Mouse (Mus musculus): Measurements from ENCODE around the gene Sept5. TPM values are rescaled to one million over a fixed set of nuclear protein-coding genes. Genes with fewer than 3 reads are reported as not detected.

Gene Sept5
- polyA plus RNA-seq (2015; fragmentation: Nextera tagmentation; extraction: Ambion mirVana) = 59.4 and 62.8 TPM in 2 replicates

DNA sequence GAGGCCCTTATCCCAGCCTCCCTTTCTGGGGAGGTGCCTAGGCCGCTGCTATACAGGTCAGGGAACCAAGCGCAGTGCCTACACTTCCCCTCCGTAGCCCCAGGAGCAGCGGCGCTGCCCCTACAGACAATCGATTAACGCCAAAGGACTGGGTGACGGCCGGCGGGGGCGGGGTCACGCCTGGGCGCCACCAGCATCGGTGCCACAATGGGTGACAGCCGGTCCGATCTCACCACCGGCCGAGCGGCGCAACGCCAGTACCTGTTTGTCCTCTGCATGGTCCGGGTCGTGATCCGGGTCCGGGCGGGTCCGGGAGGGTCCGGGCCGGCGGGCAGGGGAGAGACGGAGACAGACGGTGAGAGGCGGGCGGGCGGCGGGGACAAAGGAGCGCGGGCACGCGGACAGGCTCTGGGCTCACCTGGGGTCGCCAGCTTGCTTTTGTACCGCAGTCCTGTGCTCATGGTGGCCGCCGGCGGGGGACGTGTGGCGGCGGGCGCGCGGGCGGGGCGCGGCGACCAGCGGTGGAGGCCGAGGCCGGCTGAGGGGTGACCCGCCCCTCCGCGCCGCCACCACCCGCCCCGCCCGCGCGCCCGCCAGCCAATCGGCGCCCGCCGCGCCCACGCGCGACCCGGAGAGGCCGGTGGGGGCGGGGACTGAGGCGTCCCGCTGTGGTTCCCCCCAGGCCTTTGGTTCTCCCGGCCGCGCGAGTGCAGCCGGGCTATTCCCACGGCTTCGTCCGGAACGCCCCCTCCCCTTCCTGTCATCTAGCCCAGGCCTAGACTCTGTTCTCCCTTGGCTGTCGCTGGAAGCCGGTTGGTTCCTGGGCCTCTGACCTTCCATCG lies at the start of gene Sept5:
Sept5 (minus strand) TSS at position 565 of the 842 bp plus-strand sequence.
- WGBS = under 1% methylated on average over 87 of the region's 93 CpGs

DNA sequence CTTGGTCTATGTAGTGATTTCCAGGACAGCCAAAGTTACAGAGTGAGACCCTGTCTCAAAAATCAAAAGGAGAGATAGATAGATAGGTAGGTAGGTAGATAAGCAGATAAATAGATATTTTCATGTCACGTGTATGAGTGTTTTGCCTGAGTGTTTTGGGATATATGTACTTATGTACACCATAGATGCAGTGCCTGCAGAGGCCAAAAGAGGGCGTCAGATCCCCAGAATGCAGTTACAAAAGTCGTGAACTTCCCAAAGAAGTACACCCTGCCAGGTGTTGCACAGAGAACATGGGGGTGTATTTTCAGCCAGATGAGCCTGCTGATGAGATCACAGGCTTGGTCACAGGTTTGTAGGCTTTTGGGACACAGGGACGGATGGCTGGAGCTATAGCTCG lies 49.4 kb upstream of the Sept5 start:
- Histone ChIP-seq H3K9ac (no peak overlapping the region), H3K27ac (no peak overlapping the region), H3K4me2 (no peak overlapping the region), H3K9me3 (no peaks in the 10 kb centered on the region), H3K4me1 (0 out of 2 replicates have a peak, but pooled peaks cover 3% of the 10 kb centered on the region), H3K27me3 (no peaks in the 10 kb centered on the region), H3K4me3 (no peak overlapping the region), H3K36me3 (no peaks in the 10 kb centered on the region)
- WGBS = 45% methylated on average over 5 of the region's 5 CpGs
- no peak for ATAC-seq (ENCODE audit: insufficient number of reproducible peaks, low FRiP score, low TSS enrichment, low read depth)

More for the DNA sequence above, at the start of gene Sept5:
- H3K4me2 ChIP-seq = peak within 1 kb of the TSS; percentile 77
- H3K27ac ChIP-seq = peak within 1 kb of the TSS; percentile 71
- H3K9ac ChIP-seq = peak within 1 kb of the TSS; percentile 81
- peaks cover 7% of the 10 kb centered on the region for H3K36me3 ChIP-seq
- H3K4me3 ChIP-seq = peak within 1 kb of the TSS; percentile 76
- H3K4me1 ChIP-seq = peaks cover 55% of the 10 kb centered on the region
- peaks cover 15% of the 10 kb centered on the region for H3K27me3 ChIP-seq
- no peaks in the 10 kb centered on the region for H3K9me3 ChIP-seq
- peak; percentile 30; the same call in 1 of the 2 replicates for ATAC-seq (ENCODE audit: insufficient number of reproducible peaks, low FRiP score, low TSS enrichment, low read depth)

DNA sequence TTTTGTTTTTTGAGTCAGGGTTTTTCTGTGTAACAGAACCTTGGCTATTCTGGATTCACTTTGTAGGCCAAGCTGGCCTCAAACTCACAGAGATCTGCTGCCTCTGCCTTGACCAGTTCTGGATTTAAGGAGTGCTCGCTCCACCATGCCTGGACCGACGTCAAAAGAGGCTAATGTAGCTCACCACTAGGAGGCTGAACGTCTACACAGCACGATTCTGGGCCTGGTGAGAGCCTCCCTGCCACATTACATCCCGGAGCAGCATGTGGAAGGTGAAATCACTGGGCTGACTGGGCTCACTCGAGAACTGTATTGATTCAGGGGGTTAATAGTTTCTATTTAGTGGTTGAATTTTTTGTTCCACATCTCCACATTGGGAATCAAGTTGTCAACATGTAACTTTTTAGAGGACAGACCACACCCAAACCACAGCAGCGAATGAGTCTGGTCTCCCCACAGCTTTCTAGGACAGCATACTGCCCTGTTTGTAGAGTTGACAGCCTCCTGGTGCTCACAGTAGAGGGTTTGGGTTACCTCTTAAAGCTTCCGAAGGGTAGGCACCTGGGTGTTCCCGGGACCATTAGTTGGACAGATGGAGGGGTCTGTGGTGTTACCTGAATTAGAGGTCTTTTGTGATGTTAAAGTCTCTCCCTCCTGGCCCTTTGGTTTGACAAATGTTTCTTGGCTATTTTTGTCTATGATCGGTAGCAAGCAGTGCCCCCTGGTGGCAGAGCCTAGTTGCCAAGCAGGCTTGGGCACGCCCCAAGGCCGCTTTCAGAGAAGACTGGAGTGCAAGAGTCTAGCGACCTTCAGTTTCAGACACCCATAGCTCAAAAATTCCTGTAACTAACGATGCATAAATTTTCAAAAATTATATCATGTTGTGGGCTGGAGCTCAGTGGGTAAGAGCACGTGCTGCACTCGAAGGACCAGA lies 48.3 kb upstream of the Sept5 start:
- H3K9me3 ChIP-seq = no peaks in the 10 kb centered on the region
- no peaks in the 10 kb centered on the region for H3K27me3 ChIP-seq
- 0 out of 2 replicates have a peak, but pooled peaks cover 3% of the 10 kb centered on the region for H3K4me1 ChIP-seq
- no peaks in the 10 kb centered on the region for H3K36me3 ChIP-seq
- H3K4me2 ChIP-seq = no peak overlapping the region
- 32% methylated on average over 17 of the region's 17 CpGs for WGBS
- no peak overlapping the region for H3K9ac ChIP-seq
- H3K4me3 ChIP-seq = no peak overlapping the region
- no peak overlapping the region for H3K27ac ChIP-seq
- ATAC-seq (ENCODE audit: insufficient number of reproducible peaks, low FRiP score, low TSS enrichment, low read depth) = no peak

DNA sequence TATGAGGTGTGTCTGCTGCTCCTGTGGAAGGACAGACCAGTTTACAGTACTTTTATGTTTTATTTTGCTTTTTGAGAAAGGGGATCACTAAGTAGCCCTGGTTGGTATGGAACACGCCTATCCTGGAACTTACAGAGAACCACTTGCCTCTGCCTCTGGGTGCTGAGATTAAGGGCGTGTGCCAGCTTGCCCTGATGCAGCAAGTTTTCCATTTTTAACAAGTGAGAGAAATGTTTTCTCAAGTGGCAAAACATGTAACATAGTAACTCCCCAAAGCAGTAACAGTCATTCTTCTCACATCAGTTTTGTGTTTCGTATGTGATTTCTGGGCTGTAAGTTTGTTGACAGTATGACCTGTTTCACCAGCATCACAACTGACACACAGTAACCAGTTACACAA lies 43.3 kb upstream of the Sept5 start:
- no peak overlapping the region for H3K4me3 ChIP-seq
- WGBS = 67% methylated on average over 3 of the region's 3 CpGs

DNA sequence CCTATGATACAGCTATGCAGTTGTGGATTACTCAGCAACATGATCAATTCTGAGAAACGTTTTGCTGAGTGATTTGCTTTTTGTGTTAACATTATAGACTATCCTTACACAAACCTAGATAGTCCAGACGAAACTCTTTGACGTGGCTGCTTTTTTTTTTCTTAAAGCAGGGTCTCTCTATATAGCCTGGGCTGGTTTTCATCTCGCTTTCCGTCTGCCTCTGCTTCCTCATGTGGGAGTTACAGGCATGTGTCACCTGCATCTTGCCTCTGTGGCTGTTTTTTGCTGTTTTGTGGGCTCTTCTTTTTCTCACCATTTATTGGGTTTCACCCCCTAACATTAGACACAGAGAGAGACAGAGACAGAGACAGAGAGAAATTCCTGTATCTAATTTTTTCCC lies 42.3 kb upstream of the Sept5 start:
- Histone ChIP-seq H3K9ac (no peak overlapping the region), H3K4me3 (no peak overlapping the region), H3K4me2 (no peak overlapping the region), H3K9me3 (no peaks in the 10 kb centered on the region), H3K27ac (no peak overlapping the region), H3K36me3 (no peaks in the 10 kb centered on the region), H3K4me1 (no peaks in the 10 kb centered on the region), H3K27me3 (no peaks in the 10 kb centered on the region)
- 57% methylated on average over 5 of the region's 5 CpGs for WGBS
- ATAC-seq (ENCODE audit: insufficient number of reproducible peaks, low FRiP score, low TSS enrichment, low read depth) = no peak

More for the DNA sequence above, 43.3 kb upstream of the Sept5 start:
- Histone ChIP-seq H3K9me3 (no peaks in the 10 kb centered on the region), H3K4me1 (0 out of 2 replicates have a peak, but pooled peaks cover under 1% of the 10 kb centered on the region), H3K9ac (no peak overlapping the region), H3K4me2 (no peak overlapping the region), H3K36me3 (no peaks in the 10 kb centered on the region), H3K27ac (no peak overlapping the region), H3K27me3 (no peaks in the 10 kb centered on the region)
- no peak for ATAC-seq (ENCODE audit: insufficient number of reproducible peaks, low FRiP score, low TSS enrichment, low read depth)

DNA sequence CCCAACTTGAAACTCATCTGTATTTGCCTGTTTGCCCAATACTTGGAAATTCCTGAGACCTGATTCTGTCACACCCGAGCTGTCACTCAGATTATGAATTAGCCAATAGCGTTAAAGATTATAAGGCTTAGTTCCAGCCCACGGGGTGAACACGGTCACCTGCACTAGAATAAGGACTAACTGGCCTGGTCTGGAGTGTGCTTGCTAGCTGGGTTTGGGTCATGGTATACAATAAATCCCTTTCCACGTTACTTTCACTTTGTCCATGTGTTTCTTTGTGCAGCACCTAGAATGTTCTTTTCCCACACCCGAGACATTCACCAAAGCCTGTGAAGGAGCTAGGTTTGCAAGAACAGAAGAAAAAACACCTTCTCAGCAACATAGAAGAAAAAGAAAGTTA lies 40.2 kb upstream of the Sept5 start:
- Histone ChIP-seq H3K9ac (no peak overlapping the region), H3K4me3 (no peak overlapping the region), H3K27ac (no peak overlapping the region), H3K4me1 (no peaks in the 10 kb centered on the region), H3K36me3 (no peaks in the 10 kb centered on the region), H3K27me3 (no peaks in the 10 kb centered on the region), H3K9me3 (no peaks in the 10 kb centered on the region), H3K4me2 (no peak overlapping the region)
- no peak for ATAC-seq (ENCODE audit: insufficient number of reproducible peaks, low FRiP score, low TSS enrichment, low read depth)
- 70% methylated on average over 6 of the region's 6 CpGs for WGBS

DNA sequence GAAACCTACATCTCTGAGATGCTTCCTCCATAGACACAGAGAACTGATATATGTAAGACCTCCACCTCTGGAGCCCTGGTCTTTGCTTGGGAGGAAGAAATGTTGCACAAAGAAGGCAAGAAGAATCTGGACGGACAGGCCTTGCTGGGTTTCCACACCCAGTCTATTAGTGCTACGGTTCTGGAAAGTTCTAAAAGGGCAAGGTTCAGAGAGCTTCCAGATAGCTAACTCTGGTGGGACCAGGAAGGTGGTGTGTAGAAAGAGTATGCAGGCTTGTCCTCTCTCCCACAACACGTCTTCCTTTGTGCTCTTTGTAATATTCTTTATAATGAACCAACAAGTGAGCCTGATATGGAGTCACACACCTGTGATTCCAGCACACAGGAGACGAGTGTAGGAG lies 28.8 kb upstream of the Sept5 start:
- Histone ChIP-seq H3K4me1 (peaks cover 5% of the 10 kb centered on the region), H3K9ac (no peak overlapping the region), H3K36me3 (no peaks in the 10 kb centered on the region), H3K9me3 (no peaks in the 10 kb centered on the region), H3K27me3 (no peaks in the 10 kb centered on the region), H3K4me3 (no peak overlapping the region), H3K27ac (peak overlapping the region; percentile 17; the same call in 1 of the 2 replicates), H3K4me2 (no peak overlapping the region)
- no peak for ATAC-seq (ENCODE audit: insufficient number of reproducible peaks, low FRiP score, low TSS enrichment, low read depth)
- WGBS = 72% methylated on average over 4 of the region's 4 CpGs

DNA sequence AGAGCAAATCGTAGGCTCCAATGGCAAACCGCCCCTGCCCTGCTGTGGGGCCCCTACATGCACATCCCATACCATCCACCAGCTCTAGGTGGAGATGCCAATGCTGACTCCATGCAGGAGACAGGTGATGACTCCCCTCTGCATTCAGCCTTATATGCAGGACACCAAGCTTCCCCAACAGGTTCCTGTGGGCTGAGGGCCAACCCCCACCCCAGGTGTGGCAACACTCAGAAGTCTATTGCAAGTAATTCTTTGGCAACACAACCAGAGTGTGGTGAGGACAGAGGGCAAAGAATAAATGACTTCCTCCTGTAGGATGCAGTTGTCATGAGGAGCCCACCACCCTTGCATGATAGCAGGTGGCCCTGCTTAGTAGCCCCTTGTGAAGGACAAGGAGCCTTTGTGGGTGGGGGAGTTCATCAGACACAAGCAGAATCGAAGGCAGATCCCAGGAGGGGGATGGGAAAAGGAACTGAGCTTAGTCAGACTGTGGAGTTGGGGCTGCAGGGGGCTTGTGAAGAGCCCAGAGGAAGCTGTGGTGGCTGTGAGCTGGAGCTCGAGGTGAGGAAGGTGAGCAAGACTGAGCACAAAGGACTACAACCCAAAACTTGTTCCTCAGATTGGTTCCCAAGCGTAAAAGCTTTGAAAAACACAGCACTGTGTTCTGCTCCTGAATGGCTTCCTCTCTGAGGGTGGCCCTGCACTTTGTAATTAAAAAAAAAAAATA lies 25.8 kb upstream of the Sept5 start:
- ATAC-seq (ENCODE audit: insufficient number of reproducible peaks, low FRiP score, low TSS enrichment, low read depth) = peak; percentile 35
- no peaks in the 10 kb centered on the region for H3K27me3 ChIP-seq
- H3K4me1 ChIP-seq = peaks cover 5% of the 10 kb centered on the region
- H3K36me3 ChIP-seq = no peaks in the 10 kb centered on the region
- no peaks in the 10 kb centered on the region for H3K9me3 ChIP-seq
- WGBS = 45% methylated on average over 5 of the region's 5 CpGs
- no peak overlapping the region for H3K4me3 ChIP-seq
- no peak overlapping the region for H3K4me2 ChIP-seq
- no peak overlapping the region for H3K9ac ChIP-seq
- H3K27ac ChIP-seq = peak overlapping the region; percentile 50

DNA sequence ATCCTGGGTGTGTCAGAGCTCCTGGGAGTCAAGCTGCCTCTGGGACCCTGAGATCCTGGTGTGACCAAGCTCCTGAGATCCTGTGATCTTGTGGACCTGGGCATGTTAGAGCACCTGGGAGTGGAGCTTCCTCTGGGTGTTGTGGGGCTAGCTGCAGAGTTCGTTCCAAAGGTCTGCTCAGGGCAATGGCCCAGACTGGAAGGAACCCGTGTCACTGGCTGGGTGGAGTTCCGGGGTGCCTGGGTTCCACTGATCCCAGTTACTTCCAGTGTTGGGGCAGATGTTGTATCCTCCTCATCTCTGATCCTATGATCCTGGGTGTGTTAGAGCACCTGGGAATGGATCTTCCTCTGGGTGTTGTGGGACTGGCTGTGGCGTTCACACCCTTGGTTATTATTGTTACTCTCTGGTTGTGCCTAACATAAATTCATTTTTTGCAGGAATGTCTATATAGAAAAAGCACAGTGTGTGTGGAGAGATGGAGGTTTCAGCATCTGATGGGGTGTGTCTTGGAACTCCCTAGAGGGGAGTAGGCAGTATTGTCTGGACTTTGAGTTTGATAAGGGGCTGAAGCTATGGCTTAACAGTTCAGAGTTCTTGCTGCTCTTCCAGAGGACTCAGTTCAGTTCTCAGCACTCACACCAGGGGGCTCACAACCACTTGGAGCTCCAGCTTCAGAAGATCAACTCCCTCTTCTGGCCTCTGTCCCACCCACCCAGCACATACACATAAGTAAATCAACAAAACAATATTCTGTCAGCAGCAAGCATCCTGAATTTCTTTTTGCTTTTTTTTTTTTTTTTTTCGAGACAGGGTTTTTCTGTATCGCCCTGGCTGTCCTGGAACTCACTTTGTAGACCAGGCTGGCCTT lies 23.8 kb upstream of the Sept5 start:
- Histone ChIP-seq H3K27ac (no peak overlapping the region), H3K4me1 (peaks cover 5% of the 10 kb centered on the region), H3K9me3 (no peaks in the 10 kb centered on the region), H3K27me3 (no peaks in the 10 kb centered on the region), H3K36me3 (no peaks in the 10 kb centered on the region), H3K4me2 (no peak overlapping the region), H3K4me3 (no peak overlapping the region), H3K9ac (no peak overlapping the region)
- 81% methylated on average over 6 of the region's 6 CpGs for WGBS
- ATAC-seq (ENCODE audit: insufficient number of reproducible peaks, low FRiP score, low TSS enrichment, low read depth) = no peak

DNA sequence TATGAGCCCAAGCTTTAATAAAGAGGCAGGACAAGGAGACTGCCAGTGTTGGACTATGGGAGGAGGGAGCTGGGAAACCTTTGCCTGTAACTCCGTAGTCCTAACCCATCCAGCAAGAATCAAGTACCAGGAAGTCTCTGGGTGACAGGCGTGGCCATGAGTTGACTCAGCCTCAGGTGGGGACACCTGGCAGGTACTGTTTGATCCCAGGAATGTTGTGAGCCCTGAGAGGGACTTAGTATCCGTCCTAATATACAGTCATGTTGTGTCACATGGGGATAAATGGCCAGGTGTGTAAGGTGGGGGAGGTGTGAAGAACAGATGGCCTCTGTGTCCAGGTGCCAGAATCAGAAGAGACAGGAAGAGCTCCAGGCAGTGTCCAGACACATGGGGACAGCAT lies 19.4 kb upstream of the Sept5 start:
- WGBS = 44% methylated on average over 3 of the region's 3 CpGs
- Histone ChIP-seq H3K4me3 (no peak overlapping the region), H3K4me1 (peaks cover 11% of the 10 kb centered on the region; the same call in 1 of the 2 replicates), H3K4me2 (no peak overlapping the region), H3K9me3 (no peaks in the 10 kb centered on the region), H3K36me3 (no peaks in the 10 kb centered on the region), H3K9ac (no peak overlapping the region), H3K27ac (no peak overlapping the region), H3K27me3 (no peaks in the 10 kb centered on the region)
- ATAC-seq (ENCODE audit: insufficient number of reproducible peaks, low FRiP score, low TSS enrichment, low read depth) = no peak

DNA sequence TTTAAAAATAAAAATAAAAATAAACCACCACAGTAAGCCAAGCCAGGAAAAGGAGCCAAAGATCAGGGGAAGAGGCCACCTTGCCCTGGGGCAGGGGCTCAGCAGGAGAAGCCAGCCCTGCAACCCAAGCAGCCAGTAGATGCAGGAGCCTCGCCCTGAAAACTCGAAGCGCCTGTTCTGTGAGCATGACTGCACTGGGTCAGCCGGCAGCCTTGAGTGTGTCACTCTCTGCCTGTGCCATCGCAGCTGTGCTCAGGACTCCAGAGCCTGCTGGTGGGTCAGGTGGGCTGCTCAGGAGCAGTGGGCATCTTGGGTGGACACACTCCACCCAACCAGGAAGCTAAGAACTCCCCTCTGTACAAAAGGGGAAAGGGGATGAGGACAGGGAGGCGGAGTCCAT lies 15.6 kb upstream of the Sept5 start:
- no peak overlapping the region for H3K4me3 ChIP-seq
- no peaks in the 10 kb centered on the region for H3K9me3 ChIP-seq
- no peaks in the 10 kb centered on the region for H3K27me3 ChIP-seq
- peaks cover 28% of the 10 kb centered on the region for H3K4me1 ChIP-seq
- H3K4me2 ChIP-seq = no peak overlapping the region
- WGBS = 51% methylated on average over 6 of the region's 6 CpGs
- H3K27ac ChIP-seq = peak overlapping the region; percentile 84
- H3K36me3 ChIP-seq = no peaks in the 10 kb centered on the region
- peak; percentile 22; the same call in 1 of the 2 replicates for ATAC-seq (ENCODE audit: insufficient number of reproducible peaks, low FRiP score, low TSS enrichment, low read depth)
- no peak overlapping the region for H3K9ac ChIP-seq
